Mouse (Mus musculus) brain, adult 2 months (tissue): ENCODE measurements at regions not wholly inside any gene's neighbourhood (a gene's known extent, or its start where the extent isn't known, plus 50 kb on each side); places are given as distances from the start of the nearest gene placed in this dataset.

Source experiments
- DNase-seq: peaks from one replicate; pipeline ENCODE4 v3.0.0; 2011; ENCODE audit warnings: low read depth, low spot score

DNA sequence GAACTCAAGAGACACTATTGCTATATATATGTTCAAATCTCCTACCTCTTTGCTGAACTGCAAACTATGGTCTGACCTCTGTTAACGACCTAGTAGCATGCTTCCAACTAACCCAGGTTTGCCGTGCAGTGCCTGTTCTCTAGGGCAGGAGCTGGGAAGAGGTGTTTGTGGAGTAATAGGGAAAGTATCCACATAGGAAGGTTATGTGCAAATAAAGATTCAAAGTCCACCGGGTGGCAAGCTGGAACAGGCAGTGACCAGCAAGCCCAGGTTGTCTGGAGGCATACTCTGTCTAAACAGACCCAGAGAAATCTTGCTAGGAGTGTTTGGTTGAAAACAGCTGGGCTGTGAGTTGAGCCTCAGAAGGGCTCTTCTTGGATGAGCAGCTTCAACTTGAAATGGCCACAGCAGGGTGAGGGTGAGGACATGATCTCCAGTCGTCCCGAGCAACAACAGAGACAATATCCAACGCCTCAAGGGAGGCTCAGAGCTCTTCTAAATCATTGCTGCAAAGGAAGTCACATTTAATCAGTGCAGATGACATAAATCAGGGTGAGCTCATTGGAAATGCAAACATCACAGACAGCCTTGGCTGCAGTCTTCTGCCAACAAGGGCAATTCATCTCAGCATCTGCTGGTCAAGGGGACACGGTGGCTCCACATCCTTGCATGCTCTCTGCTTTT is 846.7 kb downstream of the Synb start:
- DNase-seq: no peak

- DNase-seq: no peak
Observed at GRCm38 (mm10) chr14:68433326-68433725, 860.8 kb downstream of the Synb start.

GRCm38 (mm10) chr14:68432111-68432510 is 862.0 kb downstream of the Synb start:
- no peak for DNase-seq

DNA sequence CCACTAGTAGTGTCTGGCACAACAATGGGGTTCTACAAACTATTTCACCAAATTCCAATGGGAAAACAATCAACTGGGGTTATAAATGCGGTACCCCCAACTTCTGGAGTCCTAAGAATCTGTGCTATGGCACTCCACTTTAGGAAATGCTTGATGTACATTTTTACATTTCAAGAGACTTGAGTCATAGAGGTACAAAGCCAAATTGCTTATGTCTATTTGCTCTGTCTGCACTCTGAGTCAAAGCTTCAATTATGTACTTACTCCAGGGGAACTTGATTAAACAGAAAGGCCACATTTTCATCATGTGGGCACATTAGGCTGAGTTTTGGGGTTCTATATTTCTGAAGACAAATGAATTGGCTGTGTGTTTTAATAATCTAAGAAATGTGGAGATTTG is 866.9 kb downstream of the Synb start:
- no peak for DNase-seq

DNA sequence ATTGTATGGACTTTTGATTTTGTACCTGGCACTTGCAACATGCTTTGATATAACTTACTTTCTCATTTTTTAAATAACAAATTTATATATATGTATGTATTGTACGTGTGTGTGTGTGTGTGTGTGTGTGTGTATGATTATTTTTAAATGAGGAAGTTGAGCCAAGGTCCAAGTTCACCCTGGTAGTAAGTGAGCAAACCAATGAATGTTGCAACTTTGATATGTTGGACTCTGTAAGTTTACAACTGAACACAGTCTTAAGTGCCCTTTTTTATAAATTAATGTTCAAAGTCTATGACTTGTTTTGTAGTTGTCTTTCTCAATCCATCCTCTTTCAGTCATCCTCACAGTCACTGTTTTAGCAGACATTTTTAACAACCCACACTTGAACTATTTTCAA is 901.7 kb downstream of the Synb start:
- DNase-seq: no peak

- no peak for DNase-seq
Observed at GRCm38 (mm10) chr14:68391875-68392274, 902.2 kb downstream of the Synb start.

DNA sequence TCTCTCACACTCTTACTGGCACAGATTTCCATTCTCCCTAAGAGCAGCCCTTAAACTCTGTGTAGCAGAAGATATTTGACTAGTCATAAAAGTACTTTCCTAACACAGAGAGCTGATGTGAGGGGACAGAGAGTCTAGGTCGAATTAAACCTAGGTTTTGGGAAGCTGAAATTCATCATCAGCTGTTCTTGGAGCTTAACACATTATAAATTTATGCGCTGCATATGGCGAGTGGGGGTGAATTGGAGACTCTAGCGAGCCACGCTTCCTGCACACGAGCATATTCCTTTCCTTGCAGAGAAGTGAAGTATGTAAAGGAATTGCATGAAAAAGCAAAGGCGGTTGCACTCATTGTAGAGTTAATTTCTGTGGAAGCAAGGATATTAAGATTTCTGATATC is 912.4 kb downstream of the Synb start:
- peak; percentile 85 for DNase-seq

GRCm38 (mm10) chr14:68367696-68368095 is 926.4 kb downstream of the Synb start:
- DNase-seq: peak; percentile 69

DNA sequence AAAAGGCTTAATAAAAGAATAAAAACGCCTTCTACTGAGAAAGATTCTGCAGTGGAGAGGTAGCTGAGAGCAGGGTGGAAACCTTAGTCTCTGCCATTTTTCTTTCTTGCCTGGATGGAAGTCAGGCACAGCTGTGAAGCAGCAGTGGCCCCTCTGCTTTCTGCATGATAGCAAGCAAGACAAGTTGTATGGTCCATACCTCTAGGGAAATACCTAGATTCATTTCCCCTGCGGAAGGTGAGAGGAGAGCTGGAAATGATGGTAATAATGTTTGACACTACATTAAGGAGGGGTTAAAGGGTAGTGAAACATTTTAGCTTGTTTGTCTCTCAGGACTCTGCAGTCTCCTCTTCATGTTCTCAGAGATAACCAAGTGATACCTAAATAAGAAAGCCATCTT is 930.2 kb downstream of the Synb start:
- no peak for DNase-seq

DNA sequence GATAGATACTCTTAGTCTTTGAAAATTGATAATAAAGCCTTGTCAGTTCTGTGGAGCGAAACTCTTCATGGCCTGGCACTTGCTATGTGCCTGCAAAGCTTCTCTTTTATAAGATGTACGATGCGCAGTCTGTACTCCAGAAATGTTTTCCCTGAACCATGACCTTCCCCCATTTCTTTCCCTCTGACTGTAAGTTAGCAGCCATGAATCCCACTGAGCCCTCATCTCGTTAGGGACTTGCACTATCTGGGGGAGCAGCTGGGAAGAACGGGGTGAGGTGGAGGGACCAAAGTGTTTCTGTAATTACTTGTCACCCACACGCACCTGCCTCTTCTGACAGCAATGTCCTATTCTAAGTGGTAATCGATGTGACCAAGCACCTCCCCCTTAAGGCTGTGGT is 932.1 kb downstream of the Synb start:
- DNase-seq: no peak

GRCm38 (mm10) chr14:68361481-68361880 is 932.6 kb downstream of the Synb start:
- peak; percentile 11 for DNase-seq

DNA sequence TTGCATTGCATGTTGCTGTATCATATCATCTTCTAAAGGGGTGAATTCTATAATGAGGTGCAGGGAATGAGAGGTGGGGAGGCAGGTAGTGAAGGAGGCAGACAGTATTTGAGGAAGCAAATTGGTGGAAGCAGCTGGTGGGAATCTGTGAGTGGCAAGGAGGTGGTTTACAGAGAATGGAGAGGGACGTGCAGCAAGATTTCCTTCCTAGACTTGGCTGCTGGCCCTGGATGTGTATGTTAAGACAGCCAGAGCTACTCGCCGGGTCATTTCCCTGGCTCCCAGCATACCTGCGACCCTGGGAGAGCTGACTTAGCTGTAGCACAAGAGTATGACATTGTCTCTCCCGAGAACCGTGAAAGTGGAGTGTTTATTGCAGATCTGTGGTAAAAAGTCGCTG is 937.7 kb downstream of the Synb start:
- DNase-seq: no peak

DNA sequence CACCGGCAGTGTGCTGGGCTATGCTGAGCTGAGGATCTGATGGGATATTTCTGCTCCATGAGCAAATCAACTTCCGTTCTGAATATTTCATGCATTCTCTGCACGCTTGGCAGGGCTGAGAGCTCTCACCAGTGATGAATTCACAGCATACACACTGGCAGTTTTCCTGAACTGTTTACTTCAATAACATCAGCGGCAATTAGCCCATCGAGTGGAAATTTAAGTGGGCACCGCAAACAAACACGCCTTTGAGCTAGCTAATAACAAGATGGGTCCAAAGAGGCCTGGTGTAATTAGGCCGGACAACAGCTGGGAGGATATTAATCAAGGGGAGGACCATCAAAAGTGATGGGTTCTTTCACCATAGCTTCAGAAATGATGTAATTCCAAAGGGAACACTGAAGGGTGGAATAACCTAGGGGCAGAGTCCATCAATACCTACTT is 938.6 kb downstream of the Synb start:
- peak; percentile 16 for DNase-seq

GRCm38 (mm10) chr14:68345527-68345926 is 948.6 kb downstream of the Synb start:
- no peak for DNase-seq

GRCm38 (mm10) chr14:68344715-68345114 is 949.4 kb downstream of the Synb start:
- peak; percentile 24 for DNase-seq

DNA sequence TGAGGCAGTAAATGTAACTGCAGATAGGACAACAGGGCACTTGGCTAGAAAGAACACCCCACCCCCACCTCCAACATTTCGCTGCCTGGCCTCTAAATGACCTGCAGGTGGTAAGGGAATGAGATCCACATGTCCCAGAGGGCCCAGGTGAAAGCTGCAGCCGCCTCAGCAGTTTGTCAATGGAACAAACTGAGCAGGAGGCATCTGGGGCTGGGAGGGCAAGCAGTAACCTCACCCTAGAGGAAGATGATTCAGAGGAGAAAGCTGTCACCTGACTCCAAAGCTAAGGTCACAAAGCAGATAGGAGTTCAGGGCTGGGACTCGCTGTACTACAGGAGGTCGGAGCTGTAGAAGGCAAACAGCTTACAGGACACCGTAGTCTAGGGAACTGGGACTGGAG is 955.7 kb downstream of the Synb start:
- no peak for DNase-seq

DNA sequence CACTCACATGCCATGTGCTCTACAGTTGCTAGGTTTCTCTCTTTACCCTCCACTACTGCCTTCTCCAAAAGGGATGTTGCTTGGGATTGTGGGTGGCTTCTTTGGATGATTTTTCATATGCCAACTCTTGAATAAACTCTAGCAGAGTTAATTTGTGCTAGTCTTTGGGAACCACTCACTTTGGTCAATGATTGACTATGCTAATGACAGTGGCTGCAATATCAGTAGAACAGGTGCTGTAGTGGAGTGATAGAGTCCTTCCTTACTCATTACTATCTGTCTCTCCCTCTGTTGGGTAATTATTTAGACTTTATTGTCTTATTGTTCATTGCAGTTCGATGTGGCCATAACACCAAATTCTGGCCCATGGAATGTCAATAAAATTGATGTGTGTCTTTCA is 969.0 kb downstream of the Synb start:
- no peak for DNase-seq

DNA sequence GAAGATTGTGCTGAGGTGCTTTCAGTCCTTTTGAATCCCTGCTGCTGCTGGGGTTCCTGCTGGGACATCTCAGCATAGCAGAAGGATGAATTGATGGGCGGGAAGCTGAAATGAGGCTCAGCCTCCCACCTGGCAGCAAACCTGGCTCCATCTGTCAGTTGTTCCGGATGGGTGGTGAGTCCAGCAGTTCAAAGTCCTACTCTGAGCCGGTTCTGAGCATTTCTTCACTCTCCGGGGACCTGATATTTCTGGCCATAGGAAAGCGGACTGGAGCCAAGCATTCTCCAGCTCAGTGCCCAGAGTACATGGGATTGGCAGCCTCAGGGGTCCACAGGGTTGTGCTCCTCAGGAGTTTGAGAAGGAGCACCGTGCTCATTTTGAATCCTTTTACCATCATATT is 971.1 kb downstream of the Synb start:
- DNase-seq: peak; percentile 91

GRCm38 (mm10) chr14:68307973-68308660 is 986.0 kb downstream of the Synb start:
- peak; percentile 39 for DNase-seq

DNA sequence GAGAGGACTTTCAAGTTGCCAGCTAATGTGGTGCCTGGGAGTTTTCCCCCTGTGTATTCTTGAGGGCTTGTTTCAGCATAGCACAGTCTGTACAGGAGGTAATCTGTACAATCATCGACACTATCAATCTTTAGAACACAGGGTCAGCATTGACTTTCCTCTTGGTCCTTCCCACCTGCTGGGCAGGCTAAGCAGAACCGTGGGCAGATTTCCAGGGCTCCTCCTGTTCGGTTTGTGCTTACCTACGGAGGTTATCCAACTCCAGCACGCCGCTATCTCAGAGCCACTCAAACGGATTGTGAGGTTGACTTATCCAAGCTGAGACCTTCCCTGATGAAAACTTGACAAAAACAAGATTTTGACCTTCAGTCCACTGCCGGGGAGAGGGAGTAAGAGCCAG is 988.9 kb downstream of the Synb start:
- DNase-seq: no peak

- DNase-seq: no peak
Observed at GRCm38 (mm10) chr14:68301710-68302109, 992.4 kb downstream of the Synb start.

- peak; percentile 55 for DNase-seq
Observed at GRCm38 (mm10) chr14:68285546-68285945, 1008.6 kb downstream of the Synb start.

DNA sequence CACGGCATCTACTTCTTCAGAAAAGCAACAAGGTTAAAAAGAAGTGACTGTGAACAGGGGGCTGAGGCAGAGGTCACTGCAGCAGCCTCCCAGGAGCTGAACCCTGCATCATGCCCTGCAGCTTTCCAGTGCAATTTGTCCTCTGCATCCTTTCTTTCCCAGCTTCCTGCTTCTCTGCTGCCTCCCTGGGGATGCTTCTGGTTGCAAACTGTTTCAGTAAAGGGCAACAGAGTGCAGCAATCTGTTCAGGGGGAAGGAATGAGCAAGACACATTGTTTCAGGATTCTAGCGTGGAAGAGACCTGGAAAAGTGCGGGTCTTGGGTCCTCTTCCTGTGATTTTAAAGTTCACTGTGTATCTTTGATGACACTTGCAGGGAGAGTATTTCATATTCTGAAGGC is 1032.7 kb downstream of the Synb start:
- peak; percentile 37 for DNase-seq
